Mouse (Mus musculus) liver, embryonic 11.5 days (tissue): Measurements from ENCODE around the gene Etl4. TPM values are rescaled to one million over a fixed set of nuclear protein-coding genes. Genes with fewer than 3 reads are reported as not detected.
"Not testable (repeated sequence)": the region's sequence is repeated elsewhere in the genome, so short reads cannot be mapped to it uniquely, and the experiment has no call there.

ENCODE experiments used
- ATAC-seq: fragments of 200-750 bp; cut with Nextera tagmentation; replicated peaks from 2 replicates; pipeline ENCODE4 v1.8.0; 2017; ENCODE audit warnings: moderate number of reproducible peaks, mild to moderate bottlenecking, moderate TSS enrichment, moderate library complexity; ENCODE audit not compliant: low FRiP score
- DNase-seq: peaks from one replicate; pipeline ENCODE4 v3.0.0-alpha.2; 2017; ENCODE audit warnings: low spot score
- H3K27ac ChIP-seq: fragments of 300-500 bp; sonication (generic); 2 replicates; pipeline ENCODE4 v1.5.1; 2014; ENCODE audit warnings: mild to moderate bottlenecking, low read depth, low read length, control low read depth
- H3K27me3 ChIP-seq: fragments of 300-500 bp; sonication (generic); replicated peaks from 2 replicates; pipeline ENCODE4 v1.6.1; 2014; ENCODE audit warnings: low read length, mixed read lengths; ENCODE audit not compliant: control insufficient read depth, insufficient read depth
- H3K36me3 ChIP-seq: fragments of 300-500 bp; sonication (generic); 2 replicates; pipeline ENCODE4 v1.6.1; 2014; ENCODE audit warnings: mild to moderate bottlenecking, low read length, moderate library complexity, mixed read lengths; ENCODE audit not compliant: control insufficient read depth, insufficient read depth
- H3K4me1 ChIP-seq: fragments of 300-500 bp; sonication (generic); replicated peaks from 2 replicates; pipeline ENCODE4 v1.6.1; 2014; ENCODE audit warnings: low read length, mixed read lengths; ENCODE audit not compliant: control insufficient read depth, insufficient read depth
- H3K4me2 ChIP-seq: fragments of 300-500 bp; sonication (generic); 2 replicates; pipeline ENCODE4 v1.6.1; 2014; ENCODE audit warnings: mild to moderate bottlenecking, control low read depth, moderate library complexity
- H3K4me3 ChIP-seq: fragments of 300-500 bp; sonication (generic); 2 replicates; pipeline ENCODE4 v1.5.1; 2014; ENCODE audit warnings: low read depth, low read length, control low read depth
- H3K9ac ChIP-seq: fragments of 300-500 bp; sonication (generic); 2 replicates; pipeline ENCODE4 v1.6.1; 2014; ENCODE audit warnings: low read depth, low read length, control low read depth
- H3K9me3 ChIP-seq: fragments of 300-500 bp; sonication (generic); 2 replicates; pipeline ENCODE4 v1.6.1; 2016; ENCODE audit warnings: low read length, inconsistent platforms, mixed read lengths; ENCODE audit not compliant: control insufficient read depth
- WGBS: fragments of 180-500 bp; shearing (Covaris S2); extraction: QIAGEN DNeasy Blood & Tissue Kit; methylation state at CpG from one replicate; pipeline ENCODE4 v1.1.7; 2014; 5-methylcytosine and 5-hydroxymethylcytosine counted together
- polyA plus RNA-seq: library from polyadenylated mRNA; unstranded; fragments of >200 nt; fragmentation: Nextera tagmentation; extraction: Ambion mirVana; gene quantifications from 2 replicates; pipeline ENCODE4 v1.2.1, GENCODE M21; 2014

The Etl4 gene
- polyA plus RNA-seq, 1 experiment from 2014 or later = 17.9 TPM

GRCm38 (mm10) chr2:20665309-20665971 is 755.9 kb downstream of the Etl4 start:
- Histone ChIP-seq H3K9me3 (no peaks in the 10 kb centered on the region), H3K9ac (no peak overlapping the region), H3K4me3 (no peak overlapping the region), H3K36me3 (no peaks in the 10 kb centered on the region; the same call in 1 of the 2 replicates), H3K4me2 (no peak overlapping the region), H3K4me1 (no peaks in the 10 kb centered on the region), H3K27ac (no peak overlapping the region), H3K27me3 (no peaks in the 10 kb centered on the region)
- WGBS = 35% methylated on average over 4 of the region's 5 CpGs
- no peak for DNase-seq
- no peak for ATAC-seq

- H3K4me1 ChIP-seq = no peaks in the 10 kb centered on the region
- DNase-seq (no peak), ATAC-seq (0 out of 2 replicates have a peak, but pooled peaks have one; percentile 23)
- no peak overlapping the region for H3K9ac ChIP-seq
- WGBS = 51% methylated on average over 2 of the region's 2 CpGs
- H3K4me2 ChIP-seq = no peak overlapping the region
- no peaks in the 10 kb centered on the region; the same call in 1 of the 2 replicates for H3K36me3 ChIP-seq
- H3K4me3 ChIP-seq = no peak overlapping the region
- no peak overlapping the region for H3K27ac ChIP-seq
- H3K9me3 ChIP-seq = no peaks in the 10 kb centered on the region
- H3K27me3 ChIP-seq = no peaks in the 10 kb centered on the region
These were observed 756.5 kb downstream of the Etl4 start for GRCm38 (mm10) chr2:20666051-20666478.

- WGBS = 83% methylated on average over 3 of the region's 3 CpGs
- H3K9me3 ChIP-seq = no peaks in the 10 kb centered on the region
- H3K4me2 ChIP-seq = no peak overlapping the region
- H3K36me3 ChIP-seq = no peaks in the 10 kb centered on the region; the same call in 1 of the 2 replicates
- no peak overlapping the region for H3K27ac ChIP-seq
- H3K9ac ChIP-seq = no peak overlapping the region
- H3K27me3 ChIP-seq = no peaks in the 10 kb centered on the region
- H3K4me1 ChIP-seq = no peaks in the 10 kb centered on the region
- H3K4me3 ChIP-seq = no peak overlapping the region
- ATAC-seq (no peak), DNase-seq (no peak)
These were observed 758.3 kb downstream of the Etl4 start for GRCm38 (mm10) chr2:20667876-20668275.

- not testable (repeated sequence) for H3K27ac ChIP-seq, H3K4me1 ChIP-seq, H3K9ac ChIP-seq, ATAC-seq, H3K4me3 ChIP-seq, H3K36me3 ChIP-seq, H3K27me3 ChIP-seq, DNase-seq, H3K4me2 ChIP-seq, H3K9me3 ChIP-seq
- 87% methylated on average over 12 of the region's 12 CpGs for WGBS
These were observed 758.9 kb downstream of the Etl4 start for GRCm38 (mm10) chr2:20668276-20669030.

GRCm38 (mm10) chr2:20669367-20669766 is 759.8 kb downstream of the Etl4 start:
- Histone ChIP-seq H3K27ac (no peak overlapping the region), H3K4me2 (no peak overlapping the region), H3K9ac (no peak overlapping the region), H3K4me3 (no peak overlapping the region), H3K27me3 (no peaks in the 10 kb centered on the region), H3K4me1 (no peaks in the 10 kb centered on the region), H3K9me3 (no peaks in the 10 kb centered on the region), H3K36me3 (no peaks in the 10 kb centered on the region; the same call in 1 of the 2 replicates)
- ATAC-seq (no peak), DNase-seq (no peak)
- WGBS = 74% methylated on average over 4 of the region's 4 CpGs

GRCm38 (mm10) chr2:20671546-20672255 is 762.1 kb downstream of the Etl4 start:
- no peak overlapping the region for H3K4me3 ChIP-seq
- H3K4me2 ChIP-seq = no peak overlapping the region
- WGBS = 60% methylated on average over 13 of the region's 13 CpGs
- no peak for DNase-seq
- H3K4me1 ChIP-seq = no peaks in the 10 kb centered on the region
- H3K9me3 ChIP-seq = no peaks in the 10 kb centered on the region
- no peaks in the 10 kb centered on the region; the same call in 1 of the 2 replicates for H3K36me3 ChIP-seq
- no peaks in the 10 kb centered on the region for H3K27me3 ChIP-seq
- H3K9ac ChIP-seq = no peak overlapping the region
- no peak for ATAC-seq
- no peak overlapping the region for H3K27ac ChIP-seq

- no peaks in the 10 kb centered on the region for H3K27me3 ChIP-seq
- H3K9me3 ChIP-seq = no peaks in the 10 kb centered on the region
- no peak overlapping the region for H3K9ac ChIP-seq
- no peaks in the 10 kb centered on the region for H3K4me1 ChIP-seq
- DNase-seq = no peak
- no peak overlapping the region for H3K4me2 ChIP-seq
- H3K4me3 ChIP-seq = no peak overlapping the region
- WGBS = 93% methylated on average over 7 of the region's 7 CpGs
- H3K36me3 ChIP-seq = no peaks in the 10 kb centered on the region; the same call in 1 of the 2 replicates
- no peak overlapping the region for H3K27ac ChIP-seq
- no peak for ATAC-seq
These were observed 762.7 kb downstream of the Etl4 start for GRCm38 (mm10) chr2:20672281-20672680.

GRCm38 (mm10) chr2:20672803-20673603 is 763.4 kb downstream of the Etl4 start:
- Histone ChIP-seq H3K36me3 (no peaks in the 10 kb centered on the region; the same call in 1 of the 2 replicates), H3K27ac (no peak overlapping the region), H3K9me3 (no peaks in the 10 kb centered on the region), H3K4me3 (no peak overlapping the region), H3K4me1 (no peaks in the 10 kb centered on the region), H3K4me2 (no peak overlapping the region), H3K27me3 (no peaks in the 10 kb centered on the region), H3K9ac (no peak overlapping the region)
- ATAC-seq (peak; percentile 41; the same call in 1 of the 2 replicates), DNase-seq (no peak)
- WGBS = 68% methylated on average over 9 of the region's 9 CpGs
